Mouse (Mus musculus): ENCODE results near the gene Ubap1l. TPM values are rescaled to one million over a fixed set of nuclear protein-coding genes. Genes with fewer than 3 reads are reported as not detected.

Gene Ubap1l
- polyA plus RNA-seq, 1 experiment from 2014 or later, result 2.2 TPM

GRCm38 (mm10) chr9:65422760-65423501 lies 62.1 kb downstream of the Ubap1l start, which contains the start of gene Slc51b:
Gene Slc51b (minus strand): TSS chr9:65422955.
- Histone ChIP-seq H3K27me3 (no peaks in the 10 kb centered on the region), H3K36me3 (no peaks in the 10 kb centered on the region), H3K4me1 (replicated peaks) (no peaks in the 10 kb centered on the region), H3K27ac (no peak within 1 kb of the TSS), H3K9me3 (no peaks in the 10 kb centered on the region), H3K4me3 (replicated peaks) (no peak within 1 kb of the TSS), H3K4me2 (replicated peaks) (no peak within 1 kb of the TSS), H3K9ac (replicated peaks) (no peak within 1 kb of the TSS)
- no peak for ATAC-seq
- 82% methylated on average over 11 of the region's 11 CpGs for WGBS

- Histone ChIP-seq H3K36me3 (no peaks in the 10 kb centered on the region), H3K9ac (replicated peaks) (no peak overlapping the region), H3K27me3 (no peaks in the 10 kb centered on the region), H3K4me3 (replicated peaks) (no peak overlapping the region), H3K4me1 (replicated peaks) (no peaks in the 10 kb centered on the region), H3K27ac (no peak overlapping the region), H3K4me2 (replicated peaks) (no peak overlapping the region), H3K9me3 (no peaks in the 10 kb centered on the region)
- no peak for ATAC-seq
- whole genome bisulfite sequencing, result 53% methylated on average over 3 of the region's 3 CpGs
Observed at GRCm38 (mm10) chr9:65424393-65424792, 63.6 kb downstream of the Ubap1l start.

GRCm38 (mm10) chr9:65427511-65427910 lies 66.7 kb downstream of the Ubap1l start:
- Histone ChIP-seq H3K27ac (no peak overlapping the region), H3K9me3 (no peaks in the 10 kb centered on the region), H3K4me3 (replicated peaks) (no peak overlapping the region), H3K9ac (replicated peaks) (no peak overlapping the region), H3K4me1 (replicated peaks) (no peaks in the 10 kb centered on the region), H3K4me2 (replicated peaks) (no peak overlapping the region), H3K36me3 (no peaks in the 10 kb centered on the region), H3K27me3 (no peaks in the 10 kb centered on the region)
- ATAC-seq, result no peak
- WGBS, result 74% methylated on average over 2 of the region's 2 CpGs

GRCm38 (mm10) chr9:65428003-65428402 lies 67.2 kb downstream of the Ubap1l start:
- ATAC-seq, result no peak
- Histone ChIP-seq H3K27me3 (no peaks in the 10 kb centered on the region), H3K9ac (replicated peaks) (no peak overlapping the region), H3K4me1 (replicated peaks) (no peaks in the 10 kb centered on the region), H3K36me3 (no peaks in the 10 kb centered on the region), H3K27ac (no peak overlapping the region), H3K4me2 (replicated peaks) (no peak overlapping the region), H3K4me3 (replicated peaks) (no peak overlapping the region), H3K9me3 (no peaks in the 10 kb centered on the region)
- 92% methylated on average over 5 of the region's 5 CpGs for WGBS

Other genes starting within 250 kb of the Ubap1l start
- 23.5 and 25.2 TPM in 2 replicates for gene Igdcc3, start 219.9 kb upstream of the Ubap1l start, polyA plus RNA-seq (2015; fragmentation: Nextera tagmentation; extraction: Ambion mirVana)
- 4.8 and 5.6 TPM in 2 replicates for gene Parp16, start 165.7 kb upstream of the Ubap1l start, polyA plus RNA-seq (2015; fragmentation: Nextera tagmentation; extraction: Ambion mirVana)
- 0.24 and 0.30 TPM in 2 replicates for gene Cilp, start 95.9 kb upstream of the Ubap1l start, polyA plus RNA-seq (2015; fragmentation: Nextera tagmentation; extraction: Ambion mirVana)
- 42.5 and 44.1 TPM in 2 replicates for gene Clpx, start 66.8 kb upstream of the Ubap1l start, polyA plus RNA-seq (2015; fragmentation: Nextera tagmentation; extraction: Ambion mirVana)
- 7.5 and 7.6 TPM in 2 replicates for gene Pdcd7, start 14.9 kb upstream of the Ubap1l start, polyA plus RNA-seq (2015; fragmentation: Nextera tagmentation; extraction: Ambion mirVana)
- gene Kbtbd13, start 30.6 kb downstream of the Ubap1l start, polyA plus RNA-seq (2015; fragmentation: Nextera tagmentation; extraction: Ambion mirVana), result 0.39 and 0.44 TPM in 2 replicates
- 6.2 TPM in 2 replicates for gene Rasl12, start 37.5 kb downstream of the Ubap1l start, polyA plus RNA-seq (2015; fragmentation: Nextera tagmentation; extraction: Ambion mirVana)
- not detected in 2 replicates for gene Slc51b, start 61.9 kb downstream of the Ubap1l start, polyA plus RNA-seq (2015; fragmentation: Nextera tagmentation; extraction: Ambion mirVana)
- 23.4 and 24.6 TPM in 2 replicates for gene Mtfmt, start 74.7 kb downstream of the Ubap1l start, polyA plus RNA-seq (2015; fragmentation: Nextera tagmentation; extraction: Ambion mirVana)
- 138 and 140 TPM in 2 replicates for gene Spg21, start 99.9 kb downstream of the Ubap1l start, polyA plus RNA-seq (2015; fragmentation: Nextera tagmentation; extraction: Ambion mirVana)
- gene Ankdd1a, start 159.2 kb downstream of the Ubap1l start, polyA plus RNA-seq (2015; fragmentation: Nextera tagmentation; extraction: Ambion mirVana), result 0.63 and 0.72 TPM in 2 replicates
- gene Plekho2, start 219.0 kb downstream of the Ubap1l start, polyA plus RNA-seq (2015; fragmentation: Nextera tagmentation; extraction: Ambion mirVana), result 5.6 and 5.9 TPM in 2 replicates
- 8.4 and 9.7 TPM in 2 replicates for gene Pif1, start 226.1 kb downstream of the Ubap1l start, polyA plus RNA-seq (2015; fragmentation: Nextera tagmentation; extraction: Ambion mirVana)

Data from midbrain, embryonic 13.5 days (tissue).